Mouse (Mus musculus) myocyte (in vitro differentiated cells): ENCODE data around the gene Eme2.

Experiments
- CEBPB ChIP-seq: IDR thresholded peaks from 2 replicates; pipeline ENCODE4 v1.6.1; 2011; ENCODE audit warnings: mild to moderate bottlenecking, moderate library complexity; ENCODE audit not compliant: poor library complexity, insufficient read depth, severe bottlenecking
- E2F4 ChIP-seq: IDR thresholded peaks from one replicate; pipeline ENCODE4 v1.6.1; 2011; ENCODE audit warnings: mild to moderate bottlenecking, control low read depth, moderate library complexity; ENCODE audit not compliant: insufficient read depth
- MAX ChIP-seq: IDR thresholded peaks from one replicate; pipeline ENCODE4 v1.6.1; 2011; ENCODE audit warnings: low read depth, mild to moderate bottlenecking, control low read depth
- MYOD1 ChIP-seq, 3 experiments: IDR thresholded peaks; one replicate each; pipeline ENCODE4 v1.6.1; 2011; ENCODE audit warnings: control low read depth in 2 of 3, low read depth in 2 of 3, mild to moderate bottlenecking in 2 of 3, moderate library complexity in 1 of 3; ENCODE audit not compliant: insufficient read length in 2 of 3, control insufficient read depth in 1 of 3
- MYOG ChIP-seq, 3 experiments: IDR thresholded peaks; one replicate each; pipeline ENCODE4 v1.6.1; 2011; ENCODE audit warnings: control low read depth in 2 of 3, low read depth in 2 of 3, mild to moderate bottlenecking in 2 of 3; ENCODE audit not compliant: insufficient read length in 2 of 3, control insufficient read depth in 1 of 3, insufficient read depth in 1 of 3
- POLR2A ChIP-seq: IDR thresholded peaks from one replicate; pipeline ENCODE4 v1.6.1; 2011; ENCODE audit warnings: low read depth, mild to moderate bottlenecking, control low read depth, moderate library complexity; ENCODE audit not compliant: insufficient read length
- POLR2AphosphoS2 ChIP-seq: IDR thresholded peaks from one replicate; pipeline ENCODE4 v1.6.1; 2011; ENCODE audit warnings: low read depth, control low read depth; ENCODE audit not compliant: insufficient read length
- SRF ChIP-seq: IDR thresholded peaks from one replicate; pipeline ENCODE4 v1.6.1; 2011; ENCODE audit warnings: low read depth; ENCODE audit not compliant: control insufficient read depth, insufficient read length
- TCF12 ChIP-seq: IDR thresholded peaks from one replicate; pipeline ENCODE4 v1.6.1; 2011; ENCODE audit warnings: mild to moderate bottlenecking, control low read depth; ENCODE audit not compliant: poor library complexity, insufficient read depth, severe bottlenecking
- TCF3 ChIP-seq: IDR thresholded peaks from one replicate; pipeline ENCODE4 v1.6.1; 2011; ENCODE audit warnings: low read depth, control low read depth; ENCODE audit not compliant: insufficient read length
- USF1 ChIP-seq: IDR thresholded peaks from one replicate; pipeline ENCODE4 v1.6.1; 2011; ENCODE audit warnings: low read depth, mild to moderate bottlenecking, control low read depth, moderate library complexity

- no peak for TF ChIP-seq TCF12
- no peak for TF ChIP-seq POLR2A
- no peak for TF ChIP-seq USF1
- TF ChIP-seq E2F4, result no peak
- TF ChIP-seq POLR2AphosphoS2, result no peak
- no peak for TF ChIP-seq TCF3
- no peak for TF ChIP-seq MAX
- TF ChIP-seq MYOG (IDR thresholded peaks at IDR 0.05; ENCODE audit: control insufficient read depth in 1 of 3, insufficient read depth in 1 of 3, insufficient read length in 2 of 3, low read depth in 2 of 3), result no peak
- no peak for TF ChIP-seq CEBPB
- TF ChIP-seq MYOD1 (IDR thresholded peaks at IDR 0.05; ENCODE audit: control insufficient read depth in 1 of 3, insufficient read length in 2 of 3, low read depth in 2 of 3), result no peak
- no peak for TF ChIP-seq SRF
Measured at GRCm38 (mm10) chr17:24848600-24849031, 46.3 kb downstream of the Eme2 start.
